Mouse (Mus musculus) stomach, postnatal 0 days (tissue): ENCODE data around the gene Dcun1d5. TPM values are rescaled to one million over a fixed set of nuclear protein-coding genes. Genes with fewer than 3 reads are reported as not detected.

Experiments
- ATAC-seq: fragments of 200-750 bp; cut with Nextera tagmentation; 2 replicates; pipeline ENCODE4 v1.8.0; 2017; ENCODE audit not compliant: low FRiP score, low TSS enrichment
- DNase-seq: peaks from one replicate; pipeline ENCODE4 v3.0.0-alpha.2; 2016; ENCODE audit warnings: low spot score
- H3K27ac ChIP-seq: fragments of 300-500 bp; sonication (generic); replicated peaks from 2 replicates; pipeline ENCODE4 v1.5.1; 2014; ENCODE audit warnings: mild to moderate bottlenecking, control low read depth
- H3K27me3 ChIP-seq: fragments of 300-500 bp; sonication (generic); 2 replicates; pipeline ENCODE4 v1.6.1; 2014; ENCODE audit warnings: low read length; ENCODE audit not compliant: control insufficient read depth, insufficient read depth
- H3K36me3 ChIP-seq: fragments of 300-500 bp; sonication (generic); 2 replicates; pipeline ENCODE4 v1.6.1; 2014; ENCODE audit warnings: low read length, mixed read lengths; ENCODE audit not compliant: control insufficient read depth, insufficient read depth
- H3K4me1 ChIP-seq: fragments of 300-500 bp; sonication (generic); replicated peaks from 2 replicates; pipeline ENCODE4 v1.6.1; 2014; ENCODE audit warnings: antibody characterized with exemption; ENCODE audit not compliant: control insufficient read depth, insufficient read depth
- H3K4me2 ChIP-seq: fragments of 300-500 bp; sonication (generic); replicated peaks from 2 replicates; pipeline ENCODE4 v1.6.1; 2014; ENCODE audit warnings: low read depth, mild to moderate bottlenecking, control low read depth, moderate library complexity
- H3K4me3 ChIP-seq: fragments of 300-500 bp; sonication (generic); 2 replicates; pipeline ENCODE4 v1.5.1; 2014; ENCODE audit warnings: low read depth, low read length, control low read depth
- H3K9ac ChIP-seq: fragments of 300-500 bp; sonication (generic); 2 replicates; pipeline ENCODE4 v1.6.1; 2014; ENCODE audit warnings: mild to moderate bottlenecking, low read length, control low read depth, mixed read lengths
- H3K9me3 ChIP-seq: fragments of 300-500 bp; sonication (generic); 2 replicates; pipeline ENCODE4 v1.6.1; 2016; ENCODE audit warnings: low read length; ENCODE audit not compliant: control insufficient read depth
- CTCF ChIP-seq: IDR thresholded peaks from 2 replicates; pipeline ENCODE4 v1.5.1; 2016; ENCODE audit warnings: antibody characterized with exemption, low read depth, mild to moderate bottlenecking, moderate library complexity
- EP300 ChIP-seq: optimal IDR thresholded peaks from 2 replicates; pipeline ENCODE3; 2016; ENCODE audit warnings: antibody characterized with exemption
- WGBS: fragments of 180-500 bp; shearing (Covaris S2); extraction: QIAGEN DNeasy Blood & Tissue Kit; methylation state at CpG from one replicate; pipeline ENCODE4 v1.1.7; 2014; 5-methylcytosine and 5-hydroxymethylcytosine counted together
- polyA plus RNA-seq: library from polyadenylated mRNA; unstranded; fragments of >200 nt; fragmentation: Nextera tagmentation; extraction: Ambion mirVana; gene quantifications from 2 replicates; pipeline ENCODE4 v1.2.1, GENCODE M21; 2015

Gene Dcun1d5
- 84.0 and 86.1 TPM in 2 replicates for polyA plus RNA-seq

DNA sequence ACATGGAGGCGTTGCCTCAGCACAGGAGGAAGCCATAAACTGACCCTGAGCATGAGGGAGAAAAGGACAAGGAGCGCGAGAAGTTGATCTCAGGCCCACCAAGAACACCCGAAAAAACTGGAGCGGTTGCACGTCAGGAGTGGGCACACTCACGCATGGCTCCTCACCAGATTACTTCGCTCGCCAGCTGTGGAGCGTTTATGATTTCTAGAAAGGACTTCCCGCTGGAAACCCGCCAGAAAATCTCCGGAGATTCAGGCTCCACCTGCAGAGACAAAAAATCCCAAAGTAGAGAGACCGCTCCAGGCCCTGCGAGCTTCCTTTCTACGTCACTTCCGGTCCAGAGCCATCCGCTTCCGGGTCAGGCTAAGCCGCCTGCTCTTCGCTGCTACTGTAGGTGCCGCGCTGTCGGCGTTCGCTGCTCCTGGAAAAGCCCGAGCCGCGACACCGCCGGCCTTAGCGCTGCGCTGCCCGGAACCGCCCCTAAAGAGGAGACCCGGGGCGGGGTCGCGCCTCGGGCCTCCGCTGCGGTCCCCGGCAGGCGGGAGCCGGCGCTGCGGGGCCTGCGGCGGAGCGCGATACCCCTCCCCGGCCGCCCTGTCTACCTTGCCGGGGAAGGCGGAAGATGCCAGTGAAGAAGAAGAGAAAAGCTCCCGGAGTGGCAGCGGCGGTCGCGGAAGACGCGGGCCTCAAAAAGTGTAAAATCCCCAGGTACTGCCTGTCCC, at the start of gene Dcun1d5, which contains the start of gene Dync2h1:
Dcun1d5 (plus strand) TSS at position 349 of the 725 bp plus-strand sequence.
Dync2h1 (minus strand) TSS at position 275 of the 725 bp plus-strand sequence.
- peak within 1 kb of the TSS; percentile 87 for H3K9ac ChIP-seq
- H3K4me1 ChIP-seq, result no peaks in the 10 kb centered on the region
- H3K4me2 ChIP-seq, result peak within 1 kb of the TSS; percentile 75
- under 1% methylated on average over 62 of the region's 62 CpGs for WGBS
- TF ChIP-seq CTCF (no peak; the same call in 1 of the 2 replicates), EP300 (no peak)
- H3K27me3 ChIP-seq, result no peaks in the 10 kb centered on the region
- H3K9me3 ChIP-seq, result no peaks in the 10 kb centered on the region
- DNase-seq (peak; percentile 93), ATAC-seq (peak; percentile 100)
- no peaks in the 10 kb centered on the region; the same call in 1 of the 2 replicates for H3K36me3 ChIP-seq
- peak within 1 kb of the TSS; percentile 95 for H3K27ac ChIP-seq
- peak within 1 kb of the TSS; percentile 94 for H3K4me3 ChIP-seq

DNA sequence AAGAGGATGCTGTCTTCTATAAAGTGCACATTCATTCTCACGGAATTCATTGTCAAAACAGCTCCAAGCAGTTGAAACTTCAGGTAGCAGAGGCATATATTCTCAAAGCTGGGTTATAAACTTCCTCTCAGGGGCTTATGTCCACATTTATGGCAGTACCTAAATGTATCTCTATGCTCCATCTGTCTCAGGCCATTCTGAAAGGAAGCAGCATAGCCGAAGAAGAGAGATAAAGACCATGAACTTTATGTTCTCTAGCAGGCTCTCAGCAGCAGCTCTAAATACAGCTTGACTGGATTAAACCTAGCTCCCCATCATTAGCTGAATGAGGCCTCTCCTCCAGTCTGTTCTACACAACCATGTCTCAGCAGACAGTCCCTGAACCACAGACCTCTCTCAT, 29.9 kb upstream of the Dcun1d5 start:
- H3K36me3 ChIP-seq, result no peaks in the 10 kb centered on the region
- H3K4me1 ChIP-seq, result no peaks in the 10 kb centered on the region
- H3K4me3 ChIP-seq, result no peak overlapping the region
- no peak overlapping the region for H3K27ac ChIP-seq
- ATAC-seq (no peak), DNase-seq (no peak)
- no peaks in the 10 kb centered on the region for H3K9me3 ChIP-seq
- no peak overlapping the region for H3K9ac ChIP-seq
- no peak for TF ChIP-seq EP300
- TF ChIP-seq CTCF, result no peak
- H3K4me2 ChIP-seq, result no peak overlapping the region
- WGBS, result 91% methylated on average over 2 of the region's 2 CpGs
- H3K27me3 ChIP-seq, result no peaks in the 10 kb centered on the region

DNA sequence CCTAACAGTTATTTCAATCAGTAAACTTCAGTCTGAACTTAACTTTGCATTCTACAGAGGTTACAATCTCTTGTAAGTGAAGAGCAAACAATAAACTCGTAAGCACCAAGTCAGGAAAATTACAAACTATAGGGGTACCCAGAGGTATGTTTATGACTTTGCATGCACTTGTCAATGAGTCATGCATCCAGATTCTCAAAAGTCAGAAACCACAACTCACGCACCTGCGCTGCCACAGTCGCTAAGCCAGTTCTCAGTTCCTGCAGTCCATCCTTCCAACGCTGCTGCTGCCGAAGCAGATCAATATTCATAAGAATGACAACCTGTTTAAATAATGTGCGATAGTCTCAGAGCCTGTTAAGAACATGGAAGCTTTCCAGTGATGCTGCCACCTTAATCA, 25.7 kb upstream of the Dcun1d5 start:
- no peak overlapping the region for H3K4me3 ChIP-seq
- WGBS, result 74% methylated on average over 7 of the region's 7 CpGs
- H3K4me1 ChIP-seq, result no peaks in the 10 kb centered on the region
- ATAC-seq (no peak), DNase-seq (no peak)
- H3K9me3 ChIP-seq, result no peaks in the 10 kb centered on the region
- TF ChIP-seq EP300 (no peak), CTCF (no peak)
- H3K36me3 ChIP-seq, result no peaks in the 10 kb centered on the region
- H3K4me2 ChIP-seq, result no peak overlapping the region
- no peak overlapping the region for H3K9ac ChIP-seq
- H3K27ac ChIP-seq, result no peak overlapping the region
- H3K27me3 ChIP-seq, result no peaks in the 10 kb centered on the region

DNA sequence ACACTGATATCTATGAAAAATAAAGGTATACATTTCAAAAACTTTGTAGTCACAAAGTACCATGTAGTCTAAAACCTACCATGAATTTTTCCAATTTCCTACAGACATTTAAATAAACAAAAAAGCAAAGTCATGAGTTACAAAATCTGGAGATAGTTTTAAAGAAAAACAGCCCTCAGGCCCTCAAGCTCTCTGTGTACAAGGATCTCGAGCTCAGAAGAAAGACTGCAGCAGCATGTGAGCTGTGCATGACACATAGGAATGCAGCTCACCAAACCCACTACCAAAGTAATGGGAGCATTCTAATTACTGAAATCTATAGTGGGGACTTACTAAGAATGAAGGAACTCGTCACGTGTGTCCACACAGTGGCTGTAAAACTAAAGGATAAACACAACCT, 24.6 kb upstream of the Dcun1d5 start:
- Histone ChIP-seq H3K4me2 (no peak overlapping the region), H3K9ac (no peak overlapping the region), H3K9me3 (no peaks in the 10 kb centered on the region), H3K36me3 (no peaks in the 10 kb centered on the region), H3K4me1 (no peaks in the 10 kb centered on the region), H3K27ac (no peak overlapping the region), H3K4me3 (no peak overlapping the region), H3K27me3 (no peaks in the 10 kb centered on the region)
- DNase-seq, result no peak
- no peak for TF ChIP-seq EP300
- no peak for ATAC-seq
- 80% methylated on average over 3 of the region's 3 CpGs for WGBS

DNA sequence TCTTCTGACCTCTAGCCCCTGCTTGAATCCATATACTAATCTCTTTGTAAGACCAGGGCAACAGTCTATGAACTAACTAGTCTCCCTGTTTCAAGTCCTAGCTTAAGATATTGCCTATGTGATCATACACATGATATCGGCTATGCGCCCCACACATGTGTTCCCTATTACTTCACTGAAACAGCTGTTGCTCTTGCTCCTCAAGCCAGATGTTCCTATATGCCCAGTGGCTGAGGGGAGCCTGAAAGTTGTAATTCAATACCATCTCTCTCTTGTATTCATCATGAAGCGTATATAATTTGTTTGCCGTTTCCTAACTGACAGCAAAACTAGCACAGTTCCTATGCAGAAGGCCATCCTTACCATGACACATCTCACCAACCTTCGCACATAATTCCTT, 23.6 kb upstream of the Dcun1d5 start:
- H3K4me2 ChIP-seq, result no peak overlapping the region
- no peak for ATAC-seq
- no peaks in the 10 kb centered on the region for H3K4me1 ChIP-seq
- no peak overlapping the region for H3K27ac ChIP-seq
- H3K36me3 ChIP-seq, result no peaks in the 10 kb centered on the region
- no peaks in the 10 kb centered on the region for H3K27me3 ChIP-seq
- H3K9ac ChIP-seq, result no peak overlapping the region
- TF ChIP-seq CTCF, result no peak
- TF ChIP-seq EP300, result no peak
- DNase-seq, result no peak
- no peaks in the 10 kb centered on the region for H3K9me3 ChIP-seq
- H3K4me3 ChIP-seq, result no peak overlapping the region
- 89% methylated on average over 5 of the region's 5 CpGs for WGBS

DNA sequence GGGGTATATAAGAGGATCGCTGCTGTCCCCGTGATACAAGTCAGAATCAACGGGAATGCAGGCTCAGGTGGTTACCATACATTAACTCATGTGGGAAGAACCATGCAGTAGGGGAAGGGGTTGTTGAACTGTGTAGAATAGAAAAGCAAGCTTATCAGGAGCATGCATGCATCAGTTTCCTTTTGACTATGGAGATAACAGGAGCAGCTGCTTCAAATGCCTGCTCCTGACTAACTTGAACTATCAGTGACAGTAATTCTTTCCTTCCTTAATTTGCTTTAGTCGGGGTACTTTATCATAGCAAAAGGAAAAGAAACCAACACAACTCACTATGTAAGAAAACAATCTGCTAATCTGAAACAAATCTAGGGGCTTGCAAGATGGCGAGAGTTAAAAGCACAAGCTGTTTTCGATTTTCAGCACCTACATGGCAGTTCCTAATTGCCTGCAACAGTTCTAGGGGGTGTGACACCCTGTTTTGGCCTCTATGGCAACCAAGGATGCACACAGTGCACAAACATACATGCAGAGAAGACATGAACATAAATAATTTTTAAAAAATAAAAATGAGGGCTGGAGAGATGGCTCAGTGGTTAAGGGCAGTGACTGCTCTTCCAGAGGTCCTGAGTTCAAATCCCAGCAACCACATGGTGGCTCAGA, 16.9 kb upstream of the Dcun1d5 start:
- no peak for ATAC-seq
- H3K9me3 ChIP-seq, result no peaks in the 10 kb centered on the region
- WGBS, result 91% methylated on average over 6 of the region's 6 CpGs
- no peaks in the 10 kb centered on the region for H3K27me3 ChIP-seq
- H3K36me3 ChIP-seq, result no peaks in the 10 kb centered on the region
- no peaks in the 10 kb centered on the region for H3K4me1 ChIP-seq
- no peak overlapping the region for H3K9ac ChIP-seq
- H3K4me2 ChIP-seq, result no peak overlapping the region
- no peak for TF ChIP-seq EP300
- no peak for TF ChIP-seq CTCF
- no peak for DNase-seq
- H3K27ac ChIP-seq, result no peak overlapping the region
- no peak overlapping the region for H3K4me3 ChIP-seq
